Mouse (Mus musculus): Measurements from ENCODE around the gene Usp15. TPM values are rescaled to one million over a fixed set of nuclear protein-coding genes. Genes with fewer than 3 reads are reported as not detected.

Usp15 gene
- 12.0 TPM for polyA plus RNA-seq (2015; fragmentation: Illumina TruSeq; extraction: RNeasy Lipid Tissue Mini Kit (QIAGEN cat#74804); ENCODE audit: insufficient read depth, low read depth, low replicate concordance)

DNA sequence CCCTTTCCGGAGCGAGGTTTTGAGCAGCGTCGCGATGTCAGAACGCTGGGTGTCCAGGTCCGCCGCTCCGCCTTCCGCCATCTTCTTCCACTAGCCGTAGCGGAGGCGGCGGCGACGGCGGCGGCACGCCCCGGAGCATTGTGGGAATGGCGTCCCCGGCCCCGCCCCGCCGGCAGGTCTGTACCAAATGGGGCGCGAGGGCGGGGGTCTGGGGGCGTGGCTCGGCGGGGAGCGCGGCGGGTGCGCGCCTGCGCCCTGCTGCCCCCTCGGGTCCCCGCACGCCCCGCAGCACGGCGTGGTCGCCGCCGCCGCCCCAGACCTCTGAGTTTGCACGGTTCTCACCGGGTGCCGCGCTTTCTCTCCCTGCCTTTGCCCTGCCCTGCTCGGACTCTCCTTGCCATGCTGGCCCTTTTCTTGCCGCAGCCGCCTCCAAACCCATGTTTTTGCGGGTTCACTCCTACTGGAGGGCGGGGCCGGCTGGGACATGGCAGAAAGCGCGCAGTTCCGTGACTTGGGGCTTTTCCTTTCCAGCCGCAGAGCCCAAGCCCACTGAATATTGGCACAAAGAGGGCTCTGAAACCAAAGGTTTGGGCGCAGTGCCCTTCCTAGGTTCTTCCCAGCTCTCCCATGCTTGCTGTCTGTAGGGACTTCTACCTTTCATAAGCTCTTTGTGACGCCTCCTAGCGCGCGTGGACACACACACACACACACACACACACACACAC is at the start of gene Usp15:
TSS of gene Usp15 (minus strand) at position 161 of the 725 bp plus-strand sequence.

DNA sequence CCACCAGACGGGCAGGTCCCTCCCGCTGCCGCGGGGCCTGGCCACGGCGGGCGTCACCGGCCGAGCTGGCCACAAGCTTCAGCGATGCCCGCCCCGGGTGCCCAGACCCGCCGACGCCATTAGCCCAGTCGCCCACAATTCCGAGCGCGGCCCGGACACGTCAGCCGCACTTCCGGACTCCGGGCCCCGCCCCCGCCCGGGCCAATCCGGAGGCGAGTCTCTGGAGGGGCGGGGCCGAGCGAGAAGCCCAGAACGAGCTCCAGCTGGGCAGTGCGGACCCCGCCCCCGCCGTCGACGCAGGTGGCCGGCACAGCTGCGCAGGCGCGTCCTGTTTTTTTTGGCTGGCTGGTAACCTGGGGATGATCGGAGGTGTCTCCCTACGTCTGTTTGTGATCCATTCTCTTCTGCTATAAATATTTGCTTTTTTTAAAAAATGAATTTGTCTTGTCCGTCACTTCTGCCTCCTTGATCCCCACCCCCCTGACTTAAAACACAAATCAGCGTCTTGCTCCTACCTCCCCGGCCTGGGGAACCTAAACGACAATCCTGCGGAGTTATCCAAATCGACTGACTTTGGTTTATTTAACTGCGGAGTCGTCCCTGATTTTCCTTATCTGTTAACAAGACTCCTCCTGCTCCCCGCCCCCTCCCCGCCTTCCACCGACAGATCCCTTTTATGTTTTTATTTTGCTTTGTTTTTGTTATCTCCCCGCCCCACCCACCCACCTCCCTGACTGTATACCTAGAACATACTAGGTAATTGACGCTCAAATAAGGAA is 120.4 kb downstream of the Usp15 start, which contains the start of gene Mon2:
TSS of gene Mon2 (minus strand) at position 261 of the 779 bp plus-strand sequence.

Other genes with a start within 250 kb of the Usp15 start
- 22.7 TPM for gene Mon2, start 120.5 kb downstream of the Usp15 start, polyA plus RNA-seq (2015; fragmentation: Illumina TruSeq; extraction: RNeasy Lipid Tissue Mini Kit (QIAGEN cat#74804); ENCODE audit: insufficient read depth, low read depth, low replicate concordance)
- gene Fam19a2, start 67.0 kb upstream of the Usp15 start, polyA plus RNA-seq (2015; fragmentation: Illumina TruSeq; extraction: RNeasy Lipid Tissue Mini Kit (QIAGEN cat#74804); ENCODE audit: insufficient read depth, low read depth, low replicate concordance), result not detected

All from pancreas, adult 10 weeks (tissue).